Mouse (Mus musculus) ES-Bruce4 (cell line): Measurements from ENCODE around the gene Garnl3.

Experiments
- CTCF ChIP-seq: IDR thresholded peaks from one replicate; pipeline ENCODE4 v1.8.1; 2011; ENCODE audit warnings: low read depth, low read length
- EP300 ChIP-seq: IDR thresholded peaks from 2 replicates; pipeline ENCODE4 v1.6.1; 2011; ENCODE audit warnings: low read depth, low read length; ENCODE audit not compliant: insufficient read depth

- no peak for TF ChIP-seq CTCF
- no peak for TF ChIP-seq EP300
Measured at GRCm38 (mm10) chr2:33164646-33165045, 33.2 kb upstream of the Garnl3 start.
